Mouse (Mus musculus): ENCODE measurements at regions not wholly inside any gene's neighbourhood (a gene's known extent, or its start where the extent isn't known, plus 50 kb on each side); places are given as distances from the start of the nearest gene placed in this dataset.

DNA sequence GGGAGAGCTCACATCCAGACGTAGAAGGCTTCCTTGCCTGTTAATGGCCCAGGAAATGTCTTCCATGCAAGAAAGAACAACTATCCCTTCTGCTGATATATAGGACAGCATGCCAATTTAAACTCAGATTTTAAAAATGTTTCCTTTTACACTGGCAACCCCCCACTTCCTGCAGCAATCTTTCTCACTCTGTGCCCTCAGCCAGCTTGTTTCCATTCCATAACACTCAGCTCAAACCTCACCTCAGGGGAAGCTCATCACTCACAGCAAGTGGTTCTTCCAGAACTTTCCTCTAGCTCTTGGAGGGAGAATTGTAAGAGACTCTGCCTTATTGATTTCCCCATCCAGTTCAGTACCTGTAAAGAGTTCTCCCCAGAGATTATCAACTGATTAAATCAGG is 165.0 kb upstream of the Trib2 start:
- TF ChIP-seq POLR2A (IDR thresholded peaks at IDR 0.05; ENCODE audit: control insufficient read depth in 1 of 2, insufficient read depth in 1 of 2, low read depth in 1 of 2, low read length in 2 of 2, poor library complexity in 1 of 2) (no peak), TCF12 (IDR thresholded peaks at IDR 0.05; ENCODE audit: low read depth, low read length) (no peak)

All from MEL (cell line).